Mouse (Mus musculus) forebrain, embryonic 16.5 days (tissue): ENCODE results near the gene Mcf2. TPM values are rescaled to one million over a fixed set of nuclear protein-coding genes. Genes with fewer than 3 reads are reported as not detected.
A peak's percentile ranks its signal among the peaks of the same experiment; 100 is the strongest.

Experiments
- ATAC-seq: fragments of 200-750 bp; cut with Nextera tagmentation; 2 replicates; pipeline ENCODE4 v1.8.0; 2017; ENCODE audit warnings: mild to moderate bottlenecking, moderate library complexity
- H3K27ac ChIP-seq: fragments of 300-500 bp; sonication (generic); 2 replicates; pipeline ENCODE4 v1.5.1; 2014; ENCODE audit warnings: low read length, control low read depth
- H3K27me3 ChIP-seq: fragments of 300-500 bp; sonication (generic); replicated peaks from 2 replicates; pipeline ENCODE4 v1.6.1; 2014; ENCODE audit warnings: low read length; ENCODE audit not compliant: control insufficient read depth, insufficient read depth
- H3K36me3 ChIP-seq: fragments of 300-500 bp; sonication (generic); 2 replicates; pipeline ENCODE4 v1.6.1; 2014; ENCODE audit not compliant: control insufficient read depth, insufficient read depth
- H3K4me1 ChIP-seq: fragments of 300-500 bp; sonication (generic); replicated peaks from 2 replicates; pipeline ENCODE4 v1.6.1; 2014; ENCODE audit warnings: low read length; ENCODE audit not compliant: control insufficient read depth, insufficient read depth
- H3K4me2 ChIP-seq: fragments of 300-500 bp; sonication (generic); 2 replicates; pipeline ENCODE4 v1.6.1; 2014; ENCODE audit warnings: mild to moderate bottlenecking, low read length, control low read depth
- H3K4me3 ChIP-seq: fragments of 300-500 bp; sonication (generic); replicated peaks from 2 replicates; pipeline ENCODE4 v1.5.1; 2014; ENCODE audit warnings: mild to moderate bottlenecking, low read length, control low read depth
- H3K9ac ChIP-seq: fragments of 300-500 bp; sonication (generic); replicated peaks from 2 replicates; pipeline ENCODE4 v1.6.1; 2014; ENCODE audit warnings: low read depth, low read length, control low read depth
- H3K9me3 ChIP-seq: fragments of 300-500 bp; sonication (generic); 2 replicates; pipeline ENCODE4 v1.6.1; 2016; ENCODE audit warnings: low read length; ENCODE audit not compliant: control insufficient read depth
- WGBS: fragments of 180-500 bp; shearing (Covaris S2); extraction: QIAGEN DNeasy Blood & Tissue Kit; methylation state at CpG from one replicate; pipeline ENCODE4 v1.1.7; 2014; 5-methylcytosine and 5-hydroxymethylcytosine counted together
- polyA plus RNA-seq: library from polyadenylated mRNA; unstranded; fragments of >200 nt; fragmentation: Nextera tagmentation; extraction: Ambion mirVana; gene quantifications from 2 replicates; pipeline ENCODE4 v1.2.1, GENCODE M21; 2015

The Mcf2 gene
- 1.5 and 2.3 TPM in 2 replicates for polyA plus RNA-seq

GRCm38 (mm10) chrX:60178744-60179458 is at the start of gene Mcf2:
TSS of gene Mcf2 (minus strand) at chrX:60179089.
- H3K4me3 ChIP-seq = peak within 1 kb of the TSS; percentile 46
- H3K27ac ChIP-seq = no peak within 1 kb of the TSS
- H3K36me3 ChIP-seq = no peaks in the 10 kb centered on the region
- peak within 1 kb of the TSS; percentile 45; the same call in 1 of the 2 replicates for H3K9ac ChIP-seq
- peak within 1 kb of the TSS; percentile 83 for H3K4me2 ChIP-seq
- no peaks in the 10 kb centered on the region for H3K27me3 ChIP-seq
- 18% methylated on average over 28 of the region's 28 CpGs for WGBS
- peak; percentile 82 for ATAC-seq
- no peaks in the 10 kb centered on the region for H3K9me3 ChIP-seq
- H3K4me1 ChIP-seq = no peaks in the 10 kb centered on the region; the same call in none of the 2 replicates

GRCm38 (mm10) chrX:60187726-60188125 is 8.8 kb upstream of the Mcf2 start:
- Histone ChIP-seq H3K4me2 (no peak overlapping the region), H3K4me3 (no peak overlapping the region), H3K27ac (no peak overlapping the region), H3K9ac (no peak overlapping the region), H3K9me3 (no peaks in the 10 kb centered on the region), H3K36me3 (no peaks in the 10 kb centered on the region), H3K27me3 (no peaks in the 10 kb centered on the region), H3K4me1 (no peaks in the 10 kb centered on the region)
- WGBS = 18% methylated on average over 1 of the region's 1 CpGs
- no peak for ATAC-seq

- Histone ChIP-seq H3K4me2 (no peak overlapping the region), H3K27ac (no peak overlapping the region), H3K4me3 (no peak overlapping the region), H3K36me3 (no peaks in the 10 kb centered on the region), H3K9me3 (no peaks in the 10 kb centered on the region), H3K9ac (no peak overlapping the region), H3K27me3 (no peaks in the 10 kb centered on the region), H3K4me1 (no peaks in the 10 kb centered on the region; the same call in none of the 2 replicates)
- 32% methylated on average over 3 of the region's 3 CpGs for WGBS
- no peak for ATAC-seq
Observed at GRCm38 (mm10) chrX:60182611-60183010, 3.7 kb upstream of the Mcf2 start.

GRCm38 (mm10) chrX:60178025-60178743 is 705 bp downstream of the Mcf2 start:
- ATAC-seq = no peak
- Histone ChIP-seq H3K4me3 (peak overlapping the region; percentile 46), H3K27ac (no peak overlapping the region), H3K9me3 (no peaks in the 10 kb centered on the region), H3K9ac (peak overlapping the region; percentile 45; the same call in 1 of the 2 replicates), H3K4me2 (peak overlapping the region; percentile 83), H3K27me3 (no peaks in the 10 kb centered on the region), H3K4me1 (no peaks in the 10 kb centered on the region; the same call in none of the 2 replicates), H3K36me3 (no peaks in the 10 kb centered on the region)
- WGBS = 22% methylated on average over 18 of the region's 19 CpGs

- no peak overlapping the region for H3K9ac ChIP-seq
- no peak for ATAC-seq
- H3K4me1 ChIP-seq = no peaks in the 10 kb centered on the region
- no peak overlapping the region for H3K4me2 ChIP-seq
- no peak overlapping the region for H3K27ac ChIP-seq
- H3K36me3 ChIP-seq = no peaks in the 10 kb centered on the region
- no peaks in the 10 kb centered on the region for H3K9me3 ChIP-seq
- no peaks in the 10 kb centered on the region for H3K27me3 ChIP-seq
- 93% methylated on average over 5 of the region's 5 CpGs for WGBS
- H3K4me3 ChIP-seq = no peak overlapping the region
Observed at GRCm38 (mm10) chrX:60170106-60170505, 8.8 kb downstream of the Mcf2 start.

- ATAC-seq = no peak
- Histone ChIP-seq H3K27me3 (no peaks in the 10 kb centered on the region), H3K4me2 (no peak overlapping the region), H3K36me3 (no peaks in the 10 kb centered on the region), H3K9ac (no peak overlapping the region), H3K27ac (no peak overlapping the region), H3K4me1 (no peaks in the 10 kb centered on the region), H3K4me3 (no peak overlapping the region), H3K9me3 (no peaks in the 10 kb centered on the region)
- WGBS = 74% methylated on average over 2 of the region's 2 CpGs
Observed at GRCm38 (mm10) chrX:60169511-60169910, 9.4 kb downstream of the Mcf2 start.

GRCm38 (mm10) chrX:60168796-60169195 is 10.1 kb downstream of the Mcf2 start:
- no peak for ATAC-seq
- Histone ChIP-seq H3K9me3 (no peaks in the 10 kb centered on the region), H3K9ac (no peak overlapping the region), H3K27ac (no peak overlapping the region), H3K27me3 (no peaks in the 10 kb centered on the region), H3K36me3 (no peaks in the 10 kb centered on the region), H3K4me2 (no peak overlapping the region), H3K4me1 (no peaks in the 10 kb centered on the region), H3K4me3 (no peak overlapping the region)
- WGBS = 61% methylated on average over 2 of the region's 2 CpGs

- H3K9me3 ChIP-seq = no peaks in the 10 kb centered on the region
- WGBS = 17% methylated on average over 13 of the region's 13 CpGs
- no peak overlapping the region; the same call in 1 of the 2 replicates for H3K27ac ChIP-seq
- H3K4me2 ChIP-seq = peak overlapping the region; percentile 45
- H3K4me3 ChIP-seq = peak overlapping the region; percentile 41
- no peaks in the 10 kb centered on the region for H3K4me1 ChIP-seq
- no peaks in the 10 kb centered on the region for H3K36me3 ChIP-seq
- peak overlapping the region; percentile 34; the same call in 1 of the 2 replicates for H3K9ac ChIP-seq
- no peaks in the 10 kb centered on the region for H3K27me3 ChIP-seq
- peak; percentile 90 for ATAC-seq
Observed at GRCm38 (mm10) chrX:60147268-60147974, 31.5 kb downstream of the Mcf2 start.

GRCm38 (mm10) chrX:60075359-60075758 is 103.5 kb downstream of the Mcf2 start:
- Histone ChIP-seq H3K4me3 (no peak overlapping the region), H3K9me3 (no peaks in the 10 kb centered on the region), H3K36me3 (no peaks in the 10 kb centered on the region), H3K27ac (no peak overlapping the region), H3K9ac (no peak overlapping the region), H3K27me3 (no peaks in the 10 kb centered on the region), H3K4me2 (no peak overlapping the region), H3K4me1 (no peaks in the 10 kb centered on the region)
- 14% methylated on average over 1 of the region's 1 CpGs for WGBS
- ATAC-seq = 0 out of 2 replicates have a peak, but pooled peaks have one; percentile 55
